Mouse (Mus musculus) frontal cortex, adult (tissue): ENCODE measurements around the gene Lrrc10.
A peak's percentile ranks its signal among the peaks of the same experiment; 100 is the strongest.
"Not testable (repeated sequence)": the region's sequence is repeated elsewhere in the genome, so short reads cannot be mapped to it uniquely, and the experiment has no call there.

Experiments used
- ATAC-seq: cut with Nextera tagmentation; 2 replicates; pipeline ENCODE4 v1.9.2; 2017; ENCODE audit warnings: mild to moderate bottlenecking, moderate library complexity, mixed read lengths; ENCODE audit not compliant: low TSS enrichment

Lrrc10 gene

DNA sequence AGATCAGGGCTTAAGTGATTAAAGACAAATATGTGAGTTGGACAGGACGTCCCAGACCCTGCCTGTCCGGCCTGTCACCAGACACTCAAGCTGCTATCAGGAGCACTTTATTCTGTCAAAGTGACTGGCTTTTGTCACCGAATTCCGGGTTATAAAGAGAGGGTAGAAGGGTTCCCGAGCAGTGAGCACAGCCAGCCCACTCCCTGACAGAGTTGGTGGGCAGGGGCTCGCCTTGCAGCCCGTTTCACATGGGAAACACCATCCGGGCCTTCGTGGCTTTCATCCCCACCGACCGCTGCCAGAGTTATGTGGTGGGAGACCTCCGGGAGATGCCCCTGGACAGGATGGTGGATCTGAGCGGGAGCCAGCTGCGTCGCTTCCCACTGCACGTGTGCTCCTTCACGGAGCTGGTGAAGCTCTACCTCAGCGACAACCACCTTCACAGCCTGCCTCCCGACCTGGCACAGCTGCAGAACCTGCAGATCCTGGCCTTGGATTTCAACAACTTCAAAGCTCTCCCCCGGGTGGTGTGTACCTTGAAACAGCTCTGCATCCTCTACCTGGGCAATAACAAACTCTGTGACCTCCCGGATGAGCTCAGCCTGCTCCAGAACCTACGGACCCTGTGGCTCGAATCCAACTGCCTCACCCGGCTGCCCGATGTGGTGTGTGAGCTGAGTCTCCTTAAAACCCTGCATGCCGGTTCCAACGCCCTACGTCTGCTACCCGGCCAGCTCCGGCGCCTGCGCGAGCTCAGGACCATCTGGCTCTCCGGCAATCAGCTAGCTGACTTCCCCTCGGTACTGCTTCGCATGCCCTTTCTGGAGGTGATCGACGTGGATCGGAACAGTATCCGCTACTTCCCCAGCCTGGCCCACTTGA lies at the start of gene Lrrc10:
Gene Lrrc10, plus strand, starts transcription at position 167 of the 882 bp plus-strand sequence.
- ATAC-seq, result peak; percentile 79

DNA sequence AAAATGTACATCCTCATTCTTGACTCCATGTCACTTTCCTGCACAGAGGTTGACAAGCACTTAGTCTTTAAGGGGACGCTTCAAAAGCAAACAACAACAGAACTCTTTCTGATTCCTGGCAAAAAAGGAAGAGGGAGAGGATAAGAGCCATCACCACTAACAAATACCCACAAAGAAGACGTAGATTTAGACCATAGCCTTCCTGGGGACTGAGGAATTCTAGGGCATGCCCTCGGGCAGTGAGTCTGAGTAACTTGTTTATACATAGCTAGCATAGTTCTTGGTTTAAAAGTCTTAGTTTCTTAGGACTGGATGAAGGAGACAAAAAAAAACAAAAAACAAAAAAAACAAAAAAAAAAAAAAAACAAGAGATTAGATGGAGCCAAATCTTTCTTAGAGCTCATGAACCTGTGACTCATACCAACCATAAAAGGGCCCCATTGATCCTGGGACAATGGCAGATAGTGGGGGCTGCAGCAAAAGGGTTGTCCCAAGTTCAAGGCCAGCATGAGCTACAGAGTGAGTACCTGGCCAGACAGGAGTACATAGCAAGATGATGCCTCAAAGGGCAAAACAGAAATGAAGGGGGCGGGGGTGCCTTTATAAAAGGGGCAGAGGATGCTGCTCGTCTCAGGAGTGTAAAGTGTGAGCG lies 49.4 kb upstream of the Lrrc10 start:
- ATAC-seq, result no peak

DNA sequence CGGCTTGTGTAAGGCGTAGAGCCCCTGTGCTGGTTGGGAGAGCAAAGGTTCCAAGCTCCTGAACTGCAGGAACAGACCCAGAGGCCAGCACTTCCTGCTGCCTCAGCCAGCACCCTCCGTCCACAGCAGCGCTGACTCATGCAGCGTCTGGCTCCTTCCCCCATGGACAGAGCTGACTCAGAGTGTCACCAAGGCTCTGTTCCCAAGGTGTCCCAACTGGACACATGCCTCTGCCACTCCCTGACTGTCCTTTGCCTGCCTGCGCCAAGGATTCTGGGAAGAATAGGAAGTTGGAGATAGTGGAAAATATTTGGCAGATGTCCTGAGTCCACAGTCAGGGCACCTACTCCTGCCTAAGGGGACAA lies 48.9 kb upstream of the Lrrc10 start:
- ATAC-seq, result no peak

DNA sequence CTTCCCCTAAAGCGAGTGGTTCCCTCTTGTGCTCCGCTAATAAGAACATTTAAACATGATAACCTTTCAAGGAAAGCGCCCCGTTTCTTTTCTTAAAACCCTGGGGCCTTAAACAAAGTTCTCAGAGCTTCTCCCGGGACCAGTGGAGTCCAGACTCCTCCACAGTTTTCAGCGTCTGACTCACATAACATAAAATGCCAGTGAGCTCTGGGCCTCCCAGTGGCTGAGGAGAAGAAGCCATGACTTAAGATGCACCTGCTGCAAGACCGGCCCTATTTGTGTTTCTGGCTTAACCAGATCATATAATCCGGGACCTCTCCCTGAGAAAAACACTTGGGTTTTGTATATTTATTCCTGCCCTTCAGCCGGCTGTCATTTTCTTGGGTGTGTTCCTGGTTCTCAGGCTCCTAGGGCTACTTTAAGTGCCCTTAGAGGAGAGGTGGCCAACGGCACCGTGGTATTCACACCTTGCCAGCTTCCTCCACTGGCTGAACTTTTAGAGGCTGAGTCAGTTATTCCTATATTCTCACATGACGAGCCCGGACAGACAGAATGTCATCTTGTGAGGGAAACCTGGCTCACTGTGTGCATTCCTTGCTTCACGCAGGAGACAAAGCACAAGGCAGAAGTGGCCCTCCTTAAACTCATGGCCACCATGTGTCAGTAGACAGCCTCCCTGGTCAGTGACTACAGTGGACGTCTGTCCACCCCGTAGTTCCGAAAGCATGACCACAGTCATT lies 46.3 kb upstream of the Lrrc10 start:
- no peak for ATAC-seq

DNA sequence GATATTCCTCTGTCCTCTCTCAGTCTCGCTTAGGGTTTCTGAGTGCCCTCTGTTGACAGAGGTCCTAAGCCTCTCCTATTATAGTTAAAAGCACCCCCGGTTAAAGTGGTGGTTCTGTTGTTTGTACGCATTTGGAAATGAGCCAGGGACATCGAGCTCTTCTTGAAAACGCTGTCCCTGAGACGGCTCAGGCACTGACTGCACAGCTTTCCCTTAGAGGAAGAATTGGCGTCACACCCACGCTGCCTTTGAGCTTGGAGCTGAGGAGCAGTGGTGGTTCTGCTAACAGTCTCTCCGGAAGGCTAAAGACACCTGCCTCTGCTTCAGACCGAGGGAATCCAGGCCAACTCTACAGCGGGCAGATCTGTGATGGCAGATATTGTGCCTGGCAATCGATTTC lies 44.2 kb upstream of the Lrrc10 start:
- peak; percentile 89 for ATAC-seq

DNA sequence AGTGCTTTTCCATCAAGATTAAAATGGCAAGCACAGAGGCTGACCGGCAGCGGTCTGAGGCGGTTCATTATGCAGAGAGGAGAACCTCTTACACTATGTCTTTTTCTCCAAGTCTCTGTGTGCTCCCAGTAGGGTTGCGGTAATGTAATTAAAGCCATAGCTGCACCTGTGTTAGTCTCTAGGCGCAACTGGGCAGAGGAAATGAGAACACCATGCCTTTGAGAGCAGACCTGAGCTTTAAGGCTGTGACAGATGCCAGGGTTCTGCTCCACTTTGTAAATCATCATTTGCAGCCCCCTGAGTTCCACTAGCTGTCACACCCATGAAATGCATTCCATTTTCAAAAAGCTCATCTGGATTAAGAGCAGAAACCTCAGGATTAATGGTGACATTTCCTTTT lies 40.4 kb upstream of the Lrrc10 start:
- ATAC-seq, result no peak

DNA sequence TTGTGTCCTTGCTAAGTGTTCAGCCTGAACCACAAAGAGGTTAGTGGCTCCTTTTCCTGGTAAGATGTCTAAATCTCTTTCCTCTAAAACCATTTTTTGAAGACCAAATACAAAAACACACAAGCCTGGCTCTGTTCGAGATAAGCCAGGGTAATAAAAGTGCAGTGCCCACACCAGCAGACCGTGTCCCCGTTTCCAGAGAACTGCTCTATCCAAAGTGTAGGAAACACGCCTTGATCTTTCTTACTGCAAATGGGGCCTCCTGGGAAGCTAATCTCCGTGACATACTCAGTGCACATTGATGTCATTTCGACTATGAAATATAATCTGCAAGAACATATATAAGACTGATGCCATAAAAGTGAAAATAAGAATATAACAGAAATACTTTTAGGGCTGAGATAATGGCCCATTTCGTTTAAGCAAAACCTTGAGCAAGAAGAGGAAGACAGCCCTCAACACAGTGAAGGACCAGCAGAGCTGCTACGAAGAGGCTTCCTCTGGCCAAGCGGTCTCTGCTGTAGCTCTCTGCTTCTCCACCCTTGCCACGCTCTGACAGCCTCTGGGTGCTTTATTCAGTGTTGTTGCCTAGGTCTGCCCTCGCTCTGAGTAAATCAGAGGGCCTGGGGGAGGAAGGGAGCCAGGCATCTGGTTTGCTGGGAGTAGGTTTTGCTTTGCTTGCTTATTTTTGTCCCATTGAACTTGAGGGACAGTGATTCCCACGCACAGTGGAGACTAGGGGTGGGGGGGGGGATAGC lies 39.3 kb upstream of the Lrrc10 start:
- peak; percentile 58 for ATAC-seq

DNA sequence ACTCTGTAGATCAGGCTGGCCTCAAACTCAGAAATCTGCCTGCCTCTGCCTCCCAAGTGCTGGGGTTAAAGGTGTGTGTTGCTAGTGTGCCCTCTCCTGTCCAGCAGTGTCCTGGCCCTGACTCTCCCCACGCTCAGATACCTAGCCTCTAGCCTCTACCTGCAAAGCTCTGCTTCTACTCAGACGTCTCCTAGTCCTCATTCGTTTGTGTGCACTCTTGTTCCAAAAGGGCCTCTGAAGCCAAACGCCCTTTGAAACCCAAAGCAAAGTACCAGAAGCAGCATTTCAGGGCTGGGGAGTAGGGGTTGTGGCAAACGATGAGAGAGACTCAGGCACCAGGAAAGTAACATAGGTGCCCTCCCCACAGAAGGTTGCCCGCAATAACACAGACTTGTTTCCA lies 35.5 kb upstream of the Lrrc10 start:
- no peak for ATAC-seq

DNA sequence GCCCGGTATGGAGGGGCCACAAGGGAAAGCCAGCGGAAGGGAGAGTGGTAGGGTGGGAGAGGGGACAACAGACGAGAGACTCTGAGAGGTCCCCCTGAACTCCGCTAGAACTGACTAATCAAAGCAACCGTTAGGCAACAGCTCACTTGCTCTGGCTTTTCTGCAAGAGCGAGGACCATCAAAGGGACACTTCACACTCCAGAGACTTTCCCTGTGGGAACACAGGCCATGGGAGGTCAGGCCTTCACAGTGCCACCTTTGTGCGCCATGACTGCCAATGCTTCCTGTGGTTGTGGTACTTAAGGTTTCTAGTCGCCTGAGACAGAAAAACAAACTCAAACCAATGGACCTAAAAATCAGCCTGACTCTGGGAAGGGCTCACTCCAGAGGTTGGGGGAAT lies 34.1 kb upstream of the Lrrc10 start:
- ATAC-seq, result no peak

DNA sequence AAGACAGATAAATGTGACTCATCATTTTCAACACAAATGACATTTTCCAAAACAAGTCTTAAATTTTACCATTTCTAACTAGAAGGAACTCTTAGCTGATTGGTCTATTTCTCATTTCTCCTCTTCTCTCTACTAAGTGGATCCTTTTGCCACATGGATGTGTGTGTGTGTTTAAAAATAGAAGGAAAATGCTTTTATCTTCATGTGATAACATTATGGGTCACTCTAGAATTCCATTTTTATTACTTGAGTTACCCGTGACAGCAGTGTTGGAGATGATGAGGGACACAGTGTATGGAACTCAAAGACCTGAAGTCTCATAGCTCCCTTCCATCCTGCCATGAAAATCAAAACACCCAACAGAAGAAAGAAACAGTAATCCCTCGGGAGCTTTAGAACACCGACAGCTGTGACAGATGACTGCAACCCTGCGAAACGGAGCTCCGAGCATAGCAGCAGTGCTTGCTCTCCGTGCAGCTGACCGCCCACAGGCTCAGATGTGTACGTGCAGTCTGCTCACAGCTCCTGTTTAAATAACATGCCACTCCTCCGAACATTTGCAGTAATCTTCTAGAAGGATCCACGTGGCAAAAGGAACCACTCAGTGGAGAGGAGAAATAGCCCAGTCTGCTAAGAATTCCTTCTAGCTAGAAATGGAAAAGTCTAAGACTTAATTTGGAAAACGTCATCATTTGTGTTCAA lies 31.3 kb upstream of the Lrrc10 start:
- peak; percentile 98 for ATAC-seq

DNA sequence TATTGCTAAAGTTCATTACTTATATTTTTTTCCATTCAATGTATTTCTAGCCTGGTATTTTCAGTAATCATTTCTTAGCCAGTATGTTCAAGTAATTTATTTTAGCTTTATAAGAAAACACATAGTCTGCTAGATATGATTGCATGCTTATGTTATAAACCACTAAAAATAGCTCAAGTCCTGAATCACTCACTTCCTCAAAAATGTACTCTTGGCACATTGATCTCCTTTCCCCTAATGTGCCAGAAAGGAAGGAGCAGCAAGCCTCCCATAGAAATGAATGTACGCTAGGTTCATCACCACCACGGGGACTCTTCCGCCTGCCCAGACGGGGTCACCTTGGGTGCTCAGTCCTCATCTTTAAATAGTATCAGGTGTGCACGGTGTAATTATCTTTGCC lies 30.6 kb upstream of the Lrrc10 start:
- peak; percentile 39 for ATAC-seq

DNA sequence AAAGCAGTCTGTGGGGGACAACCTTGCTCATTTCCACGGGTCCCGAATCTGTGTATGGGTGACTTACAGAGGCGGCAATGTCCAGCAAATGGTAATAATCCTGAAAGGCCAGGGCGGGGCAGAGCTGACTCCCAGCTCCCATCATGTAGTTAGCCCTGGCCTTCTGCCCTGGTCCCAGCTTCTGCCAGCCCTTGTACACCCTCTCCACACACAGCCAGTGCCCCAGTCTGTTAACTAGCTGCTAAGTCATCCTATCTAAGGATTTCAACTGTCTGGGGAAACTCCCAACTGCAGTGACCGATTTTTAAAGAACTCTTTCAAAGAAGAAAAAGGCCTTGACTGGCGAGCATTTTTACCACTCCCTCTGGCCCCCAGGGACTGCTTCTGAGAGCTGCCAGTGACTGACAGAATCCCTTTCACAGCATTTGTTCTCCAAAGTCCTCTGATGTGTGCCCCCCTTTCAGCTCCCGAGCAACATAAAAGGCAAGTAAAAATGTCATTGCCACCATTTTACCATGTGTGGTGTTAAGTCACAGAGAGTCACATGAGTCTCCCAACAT lies 26.8 kb upstream of the Lrrc10 start:
- ATAC-seq, result no peak

DNA sequence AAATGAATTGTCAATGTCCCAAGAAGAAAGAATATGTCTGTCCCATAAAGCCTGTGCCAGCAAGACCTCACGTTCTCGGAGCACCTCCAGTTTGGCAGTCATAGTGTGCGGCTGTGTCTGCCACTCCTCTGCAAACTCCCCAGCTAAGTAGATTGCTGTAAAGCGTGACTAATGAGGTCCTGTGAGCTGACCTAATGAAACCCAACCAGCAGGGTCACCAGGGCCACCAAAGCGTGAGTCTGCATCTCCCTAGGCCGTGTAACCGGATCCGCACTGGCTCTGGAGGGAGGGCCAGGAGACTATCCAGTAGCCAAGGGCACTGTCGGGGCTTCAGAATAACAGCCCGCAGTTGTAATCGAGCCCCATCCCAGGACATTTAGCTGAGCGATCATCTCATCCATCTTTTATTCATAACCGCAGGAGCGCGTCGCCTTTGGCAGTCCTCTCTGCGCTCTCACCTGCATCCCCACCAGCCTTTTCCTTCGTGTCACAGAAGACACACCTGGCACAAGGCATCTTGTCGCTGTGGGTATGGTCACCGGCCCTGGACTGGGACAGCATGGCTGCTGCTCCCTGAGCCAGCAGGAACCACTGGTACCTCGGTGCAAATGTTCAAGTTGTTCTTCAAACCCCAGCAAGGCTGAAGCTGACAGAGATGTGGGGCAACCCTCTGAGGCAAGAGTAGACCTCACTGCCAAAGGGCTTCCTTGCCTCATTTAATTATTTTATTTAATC lies 24.0 kb upstream of the Lrrc10 start:
- no peak for ATAC-seq

DNA sequence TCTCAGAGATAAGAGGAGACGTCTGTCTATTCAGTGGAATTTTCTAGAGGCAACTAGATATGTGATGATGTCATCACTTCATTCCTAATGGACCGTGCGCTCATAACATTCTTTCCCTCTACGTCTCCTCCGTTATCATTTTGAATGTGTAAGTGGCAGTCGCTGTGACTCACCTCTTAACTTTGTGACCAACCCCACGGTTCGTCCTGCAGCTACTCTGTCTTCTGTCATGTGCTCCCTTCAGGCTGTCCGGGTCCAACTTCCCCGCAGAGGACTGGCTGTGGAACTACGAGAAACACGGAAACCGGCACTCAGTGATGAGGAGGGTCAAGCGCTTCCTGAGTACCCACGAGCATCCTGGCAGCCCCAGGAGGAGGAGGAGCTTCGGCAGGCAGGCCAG lies 21.4 kb upstream of the Lrrc10 start:
- ATAC-seq, result no peak; the same call in 1 of the 2 replicates

DNA sequence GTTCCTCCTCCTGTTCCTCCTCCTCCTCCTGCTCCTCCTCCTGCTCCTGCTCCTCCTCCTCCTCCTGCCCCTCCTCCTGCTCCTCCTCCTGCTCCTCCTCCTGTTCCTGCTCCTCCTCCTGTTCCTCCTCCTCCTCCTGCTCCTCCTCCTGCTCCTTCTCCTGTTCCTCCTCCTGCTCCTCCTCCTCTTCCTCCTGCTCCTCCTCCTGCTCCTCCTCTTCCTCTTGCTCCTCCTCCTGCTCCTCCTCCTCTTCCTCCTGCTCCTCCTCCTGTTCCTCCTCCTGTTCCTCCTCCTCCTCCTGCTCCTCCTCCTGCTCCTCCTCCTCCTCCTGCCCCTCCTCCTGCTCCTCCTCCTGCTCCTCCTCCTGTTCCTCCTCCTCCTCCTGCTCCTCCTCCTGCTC lies 19.4 kb upstream of the Lrrc10 start:
- ATAC-seq, result not testable (repeated sequence)

DNA sequence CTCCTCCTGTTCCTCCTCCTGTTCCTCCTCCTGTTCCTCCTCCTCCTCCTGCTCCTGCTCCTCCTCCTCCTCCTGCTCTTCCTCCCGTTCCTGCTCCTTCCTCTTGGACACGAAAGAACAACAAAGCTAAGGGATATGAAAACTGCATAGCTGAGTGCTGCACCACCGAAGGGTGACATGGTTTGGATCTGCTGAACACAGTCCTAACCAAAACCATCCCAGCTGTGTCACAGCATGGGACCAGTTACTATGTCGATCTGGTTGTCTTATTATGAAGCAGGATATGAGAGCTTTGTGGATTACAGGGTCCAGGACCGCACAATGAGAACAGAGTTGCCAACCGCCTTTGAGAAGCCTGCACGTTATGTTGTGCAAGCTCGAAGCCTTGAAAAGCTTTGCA lies 19.0 kb upstream of the Lrrc10 start:
- peak; percentile 64; the same call in 1 of the 2 replicates for ATAC-seq

DNA sequence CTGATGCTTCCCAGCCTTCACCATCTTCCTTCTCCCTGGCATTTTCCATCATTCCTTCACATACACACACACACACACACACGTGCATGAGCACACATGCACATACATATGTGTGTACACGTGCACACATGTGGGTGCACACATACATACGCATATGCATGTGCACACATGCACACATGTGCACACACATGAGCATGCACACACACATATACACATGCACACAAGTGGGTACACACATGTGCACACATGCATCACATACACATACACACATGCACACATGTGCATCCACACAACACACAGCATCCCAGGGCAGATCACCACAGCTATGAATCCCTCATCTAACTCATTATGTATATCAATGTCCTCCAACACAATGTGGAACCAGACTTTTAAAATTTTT lies 14.0 kb upstream of the Lrrc10 start:
- ATAC-seq, result no peak

DNA sequence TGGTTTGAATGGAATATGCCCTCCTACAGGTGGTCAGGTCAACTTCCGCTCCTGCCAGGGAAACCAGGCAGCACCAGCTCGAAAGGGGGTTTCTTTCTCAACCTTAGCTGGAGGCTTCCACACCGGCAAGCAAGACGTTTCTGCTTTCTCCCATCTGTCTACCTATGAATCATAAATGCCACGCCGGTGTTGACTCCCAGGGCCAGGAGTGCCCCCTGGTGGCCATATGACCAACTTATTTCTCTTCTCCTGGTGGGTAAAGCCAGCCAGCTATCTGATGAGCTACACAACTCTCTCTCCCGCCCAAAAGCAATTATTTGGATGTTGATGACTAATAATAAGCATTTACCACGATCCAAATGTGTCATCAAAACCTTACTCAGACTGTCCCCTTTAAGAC lies 11.4 kb upstream of the Lrrc10 start:
- ATAC-seq, result peak; percentile 94

DNA sequence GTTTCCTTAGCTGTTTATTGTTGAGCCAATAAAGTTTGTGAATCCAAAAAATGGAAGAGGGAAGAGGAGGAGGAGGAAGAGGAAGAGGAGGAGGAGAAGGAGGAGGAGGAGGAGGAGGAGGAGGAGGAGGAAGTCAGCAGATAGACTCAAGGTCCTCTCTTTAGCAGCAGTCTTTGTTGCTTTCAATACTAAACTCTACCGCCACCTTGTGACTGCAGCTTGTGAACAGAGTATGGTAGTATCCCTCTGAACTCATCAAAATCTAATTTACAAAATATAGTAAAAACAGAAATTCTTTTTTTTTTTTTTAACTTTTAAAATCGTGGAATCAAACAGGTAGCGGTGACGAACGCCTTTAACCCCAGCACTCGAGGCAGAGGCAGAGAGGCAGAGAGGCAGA lies 4.8 kb upstream of the Lrrc10 start:
- ATAC-seq, result peak; percentile 85

DNA sequence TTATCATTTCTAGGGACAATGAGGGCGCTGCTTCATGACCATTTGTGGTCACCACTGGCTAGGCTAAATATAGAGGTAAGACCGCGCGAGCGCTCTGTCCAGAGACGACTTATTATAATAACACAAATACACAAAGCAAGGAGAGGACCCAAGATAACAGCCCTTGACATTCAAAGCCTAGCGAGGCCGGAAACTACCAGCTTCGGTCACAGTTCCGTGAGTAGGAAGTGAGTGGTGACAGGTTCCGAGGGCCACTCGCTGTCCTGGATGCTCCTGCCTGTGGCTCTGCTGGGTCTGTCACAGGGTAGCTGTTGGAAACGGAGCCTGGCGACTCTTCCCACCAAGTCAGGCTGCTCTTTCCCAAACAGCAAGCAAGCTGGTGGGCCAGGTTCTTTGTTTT lies 2.8 kb upstream of the Lrrc10 start:
- no peak for ATAC-seq
